Mouse (Mus musculus): ENCODE results near the gene Pxt1.

- TF ChIP-seq CTCF (IDR thresholded peaks at IDR 0.05; ENCODE audit: low read depth), result no peak
- TF ChIP-seq EP300 (IDR thresholded peaks at IDR 0.05; ENCODE audit: low read depth), result no peak
Observed at GRCm38 (mm10) chr17:28940776-28941555, 2.7 kb downstream of the Pxt1 start.

All from heart, postnatal 0 days (tissue).